Comparison of ENCODE assay signal across 8 mouse cellular contexts in the genomic region with DNA sequence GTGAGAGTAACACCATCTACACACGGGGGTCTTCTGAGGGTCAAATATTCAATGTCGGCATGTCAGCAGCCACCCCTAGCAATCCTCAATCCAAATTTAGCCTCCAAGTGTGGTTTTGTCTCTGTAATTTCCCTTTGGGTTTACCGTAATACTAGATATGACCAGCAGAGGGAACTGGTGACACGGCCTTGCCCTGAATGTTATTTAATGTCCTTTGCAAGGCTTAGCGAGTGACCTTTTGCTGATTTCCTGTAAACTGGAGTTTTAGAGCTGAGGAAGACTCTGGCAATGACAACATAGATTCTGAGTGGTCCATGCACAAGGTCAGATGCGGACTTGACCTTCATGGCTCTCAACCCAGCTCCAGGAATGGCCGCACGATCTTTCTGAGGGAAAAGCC. TPM values are rescaled to one million over a fixed set of nuclear protein-coding genes. Genes with fewer than 3 reads are reported as not detected.
DNase-seq lines count a peak whose midpoint lies in the region; ATAC-seq and TF ChIP-seq lines count a peak whose summit lies in the region.

No protein-coding gene starts in this region.

- H3K9ac ChIP-seq in midbrain, embryonic 11.5 days (ENCODE audit: low read length) = no peak overlapping the region
- no peak overlapping the region for H3K9ac ChIP-seq in midbrain, embryonic 13.5 days (replicated peaks)

- H3K27ac ChIP-seq in midbrain, embryonic 11.5 days (ENCODE audit: low read depth, low read length) = no peak overlapping the region
- H3K27ac ChIP-seq in midbrain, embryonic 13.5 days = no peak overlapping the region

- 43% methylated on average over 8 of the region's 8 CpGs for WGBS in midbrain, embryonic 11.5 days
- WGBS in midbrain, embryonic 13.5 days = 47% methylated on average over 8 of the region's 8 CpGs
- WGBS in lung, adult 2 months = 31% methylated on average over 8 of the region's 8 CpGs

- DNase-seq in adrenal gland, adult (ENCODE audit: inconsistent age in 2 of 2, low spot score in 1 of 2) = peak; percentile 38 to 88
- DNase-seq in adrenal gland, postnatal 4 days (ENCODE audit: low spot score in 2 of 2) = no peak
- DNase-seq in midbrain, embryonic 11.5 days (ENCODE audit: low spot score, missing footprints) = peak; percentile 86
- peak; percentile 43 to 74 for DNase-seq in cerebellum, postnatal 10 days
- peak; percentile 54 to 72 for DNase-seq in heart, postnatal 10 days
- DNase-seq in lung, adult 2 months = peak; percentile 25
- peak; percentile 69 for DNase-seq in thymus, postnatal 0 days (ENCODE audit: low spot score)

- H3K4me2 ChIP-seq in midbrain, embryonic 11.5 days = no peak overlapping the region
- H3K4me2 ChIP-seq in midbrain, embryonic 13.5 days (replicated peaks) = no peak overlapping the region

- no peak for TF ChIP-seq POLR2A in lung, adult 2 months (IDR thresholded peaks at IDR 0.05; ENCODE audit: borderline replicate concordance, extremely low read depth, low read depth, low read length)

- H3K9me3 ChIP-seq in midbrain, embryonic 11.5 days (ENCODE audit: control insufficient read depth, low read length) = no peaks in the 10 kb centered on the region
- no peaks in the 10 kb centered on the region for H3K9me3 ChIP-seq in midbrain, embryonic 13.5 days

- no peaks in the 10 kb centered on the region for H3K27me3 ChIP-seq in midbrain, embryonic 11.5 days (ENCODE audit: control insufficient read depth, insufficient read depth, low read length)
- no peaks in the 10 kb centered on the region for H3K27me3 ChIP-seq in midbrain, embryonic 13.5 days

- H3K4me1 ChIP-seq in midbrain, embryonic 11.5 days (ENCODE audit: control insufficient read depth, insufficient read depth, low read length) = no peaks in the 10 kb centered on the region
- no peaks in the 10 kb centered on the region for H3K4me1 ChIP-seq in midbrain, embryonic 13.5 days (replicated peaks)
- no peaks in the 10 kb centered on the region for H3K4me1 ChIP-seq in lung, adult 2 months (ENCODE audit: control insufficient read depth, insufficient read depth, low read length)

- TF ChIP-seq CTCF in lung, adult 2 months (IDR thresholded peaks at IDR 0.05; ENCODE audit: insufficient read depth, low read length) = peak; percentile 27; the same call in 1 of the 2 replicates

- intact Hi-C loops in heart, postnatal 10 days (cut with DNase I) = loop anchor here (2.0 to 5.0 kb wide), 4 partner anchors 136 to 702 kb away; a partner anchor contains a TSS

- no peak for ATAC-seq in midbrain, embryonic 11.5 days (ENCODE audit: low FRiP score)
- no peak for ATAC-seq in midbrain, embryonic 13.5 days

- no peak overlapping the region for H3K4me3 ChIP-seq in midbrain, embryonic 11.5 days (ENCODE audit: low read depth, low read length)
- no peak overlapping the region for H3K4me3 ChIP-seq in midbrain, embryonic 13.5 days (replicated peaks)
- no peak overlapping the region for H3K4me3 ChIP-seq in lung, adult 2 months (replicated peaks; ENCODE audit: extremely low read depth, low read depth, low read length)

- no peaks in the 10 kb centered on the region for H3K36me3 ChIP-seq in midbrain, embryonic 11.5 days (ENCODE audit: control insufficient read depth, insufficient read depth, low read length)
- no peaks in the 10 kb centered on the region for H3K36me3 ChIP-seq in midbrain, embryonic 13.5 days

RNA-seq across cellular contexts. Expression of a gene that starts 44.7 kb away (rescaled TPM):
- 1 to 10 TPM; 1.2 to 1.3 TPM for total RNA-seq in adrenal gland, postnatal 4 days (2021)
- polyA plus RNA-seq in midbrain, embryonic 11.5 days (2014; fragmentation: Nextera tagmentation; extraction: Ambion mirVana) = 0.19 and 0.36 TPM in 2 replicates
- 0.11 and 0.17 TPM in 2 replicates for polyA plus RNA-seq in midbrain, embryonic 13.5 days (2015; fragmentation: Nextera tagmentation; extraction: Ambion mirVana)
- 1 to 10 TPM in 1 of 2 experiments, under 1 TPM in 1; 0.69 to 1.2 TPM for total RNA-seq in heart, postnatal 10 days (2021)
- polyA plus RNA-seq in lung, adult 2 months (2012; rRNA removed) = 1.6 and 2.9 TPM in 2 replicates
- 1.5 TPM in 2 replicates for polyA plus RNA-seq in thymus, postnatal 0 days (2015; fragmentation: Nextera tagmentation; extraction: Ambion mirVana)

Comparison
In these comparisons a context has a peak if more than half of its experiments do, and no peak if none do; other contexts are left out.
1. DNase-seq: peak in adrenal gland, adult (2 of 2), midbrain, embryonic 11.5 days (single experiment), cerebellum, postnatal 10 days (2 of 2), heart, postnatal 10 days (2 of 2), lung, adult 2 months (single experiment) and thymus, postnatal 0 days (single experiment); none in adrenal gland, postnatal 4 days (0 of 2).